16 mouse cellular contexts compared by ENCODE assay signal in the genomic region with DNA sequence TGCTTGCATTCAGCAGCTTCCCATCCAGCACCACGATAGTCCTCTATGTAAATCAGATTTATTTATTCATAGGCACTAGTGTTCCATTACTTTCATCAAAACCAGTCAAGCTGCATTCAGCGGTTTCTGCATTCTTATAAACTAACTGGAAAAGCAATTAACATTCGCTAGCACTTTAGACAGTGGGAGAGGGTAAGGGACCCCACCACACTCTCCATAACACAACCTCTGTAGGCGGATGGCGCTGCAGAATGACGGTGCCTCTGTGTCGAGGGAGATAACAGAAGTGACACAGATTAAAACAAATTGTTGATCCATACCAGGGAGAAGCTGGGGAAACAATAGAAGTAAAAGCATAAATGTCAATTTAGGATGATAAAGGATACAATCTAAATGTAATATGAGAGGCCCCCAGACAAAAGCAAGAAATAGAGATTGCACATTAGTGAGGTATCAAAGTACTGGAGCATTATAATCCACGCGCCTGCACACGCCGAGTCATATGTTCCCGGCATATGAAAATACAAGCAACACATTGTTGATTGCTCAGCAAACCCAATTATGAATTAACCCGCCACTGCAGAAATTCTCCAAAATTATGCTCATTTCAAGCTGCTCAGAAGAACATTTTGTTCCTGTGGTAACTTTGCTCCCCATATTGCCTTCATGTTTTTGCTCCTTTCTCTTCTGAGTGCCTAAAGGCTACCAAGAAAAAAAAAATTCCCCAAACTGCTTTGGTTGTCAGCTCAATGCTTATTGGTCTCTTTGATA.
DNase-seq lines count a peak whose midpoint lies in the region; ATAC-seq lines count a peak whose summit lies in the region.
"Had no signal": no experiment of that assay in that cellular context is flagged by ENCODE, and none has a peak within 500 bp of the region (broad histone marks: within the 10 kb centered on the region; RNA-seq: fewer than 3 reads in every experiment).

No protein-coding gene starts in this region.

- no peaks in the 10 kb centered on the region for H3K36me3 ChIP-seq in embryonic facial prominence, embryonic 14.5 days (ENCODE audit: control insufficient read depth, insufficient read depth, low read length)
- H3K36me3 ChIP-seq in embryonic facial prominence, embryonic 10.5 days (replicated peaks) = no peaks in the 10 kb centered on the region
- H3K36me3 ChIP-seq in hindbrain, embryonic 11.5 days (ENCODE audit: control insufficient read depth, insufficient read depth, low read length) = no peaks in the 10 kb centered on the region
- no peaks in the 10 kb centered on the region for H3K36me3 ChIP-seq in neural tube, embryonic 14.5 days (ENCODE audit: control insufficient read depth, insufficient read depth, low read length)
- no peaks in the 10 kb centered on the region for H3K36me3 ChIP-seq in heart, embryonic 11.5 days (ENCODE audit: control insufficient read depth, insufficient read depth, low read length)
- H3K36me3 ChIP-seq: heart, embryonic 13.5 days; lung, embryonic 15.5 days had no signal

- H3K4me3 ChIP-seq in embryonic facial prominence, embryonic 14.5 days (ENCODE audit: low read depth, low read length) = no peak overlapping the region
- H3K4me3 ChIP-seq in embryonic facial prominence, embryonic 10.5 days = no peak overlapping the region
- no peak overlapping the region for H3K4me3 ChIP-seq in hindbrain, embryonic 11.5 days (ENCODE audit: low read depth, low read length)
- H3K4me3 ChIP-seq in neural tube, embryonic 14.5 days (ENCODE audit: low read depth, low read length) = no peak overlapping the region
- no peak overlapping the region for H3K4me3 ChIP-seq in heart, embryonic 11.5 days (ENCODE audit: low read depth, low read length)
- H3K4me3 ChIP-seq: heart, embryonic 13.5 days; lung, embryonic 15.5 days; myocyte had no signal

- ATAC-seq in embryonic facial prominence, embryonic 14.5 days (ENCODE audit: low read depth) = no peak
- no peak for ATAC-seq in hindbrain, embryonic 11.5 days (ENCODE audit: low FRiP score)
- ATAC-seq in neural tube, embryonic 14.5 days (ENCODE audit: low read depth) = peak; percentile 79; the same call in 1 of the 2 replicates
- ATAC-seq in heart, embryonic 11.5 days (replicated peaks; ENCODE audit: insufficient number of reproducible peaks, low FRiP score, low TSS enrichment) = no peak

- H3K27ac ChIP-seq in embryonic facial prominence, embryonic 14.5 days (replicated peaks; ENCODE audit: low read depth, low read length) = no peak overlapping the region
- no peak overlapping the region for H3K27ac ChIP-seq in embryonic facial prominence, embryonic 10.5 days (replicated peaks)
- H3K27ac ChIP-seq in hindbrain, embryonic 11.5 days (ENCODE audit: low read depth, low read length) = no peak overlapping the region
- no peak overlapping the region for H3K27ac ChIP-seq in neural tube, embryonic 14.5 days (ENCODE audit: low read depth, low read length)
- no peak overlapping the region for H3K27ac ChIP-seq in heart, embryonic 11.5 days (ENCODE audit: low read depth, low read length)
- H3K27ac ChIP-seq: heart, embryonic 13.5 days; lung, embryonic 15.5 days had no signal

- H3K27me3 ChIP-seq in embryonic facial prominence, embryonic 14.5 days (replicated peaks; ENCODE audit: control insufficient read depth, insufficient read depth, low read length) = no peaks in the 10 kb centered on the region
- H3K27me3 ChIP-seq in embryonic facial prominence, embryonic 10.5 days (replicated peaks; ENCODE audit: low read depth, poor library complexity, severe bottlenecking) = no peaks in the 10 kb centered on the region
- H3K27me3 ChIP-seq in hindbrain, embryonic 11.5 days (ENCODE audit: control insufficient read depth, insufficient read depth, low read length) = no peaks in the 10 kb centered on the region
- H3K27me3 ChIP-seq in neural tube, embryonic 14.5 days (ENCODE audit: control insufficient read depth, insufficient read depth, low read length) = no peaks in the 10 kb centered on the region
- H3K27me3 ChIP-seq in heart, embryonic 11.5 days (ENCODE audit: control insufficient read depth, insufficient read depth, low read length) = no peaks in the 10 kb centered on the region
- H3K27me3 ChIP-seq: heart, embryonic 13.5 days; lung, embryonic 15.5 days had no signal

- H3K9me3 ChIP-seq in embryonic facial prominence, embryonic 14.5 days (ENCODE audit: control insufficient read depth, low read length) = no peaks in the 10 kb centered on the region
- no peaks in the 10 kb centered on the region for H3K9me3 ChIP-seq in embryonic facial prominence, embryonic 10.5 days
- no peaks in the 10 kb centered on the region for H3K9me3 ChIP-seq in hindbrain, embryonic 11.5 days (ENCODE audit: control insufficient read depth, low read length)
- no peaks in the 10 kb centered on the region for H3K9me3 ChIP-seq in neural tube, embryonic 14.5 days (ENCODE audit: control insufficient read depth, low read length)
- H3K9me3 ChIP-seq in heart, embryonic 11.5 days (replicated peaks; ENCODE audit: control insufficient read depth, low read length) = no peaks in the 10 kb centered on the region
- H3K9me3 ChIP-seq: heart, embryonic 13.5 days; lung, embryonic 15.5 days had no signal

- WGBS in embryonic facial prominence, embryonic 14.5 days = 53% methylated on average over 13 of the region's 13 CpGs
- WGBS in embryonic facial prominence, embryonic 10.5 days = 76% methylated on average over 13 of the region's 13 CpGs
- WGBS in hindbrain, embryonic 11.5 days = 68% methylated on average over 13 of the region's 13 CpGs
- 33% methylated on average over 13 of the region's 13 CpGs for WGBS in neural tube, embryonic 14.5 days
- 63% methylated on average over 13 of the region's 13 CpGs for WGBS in heart, embryonic 11.5 days (ENCODE audit: insufficient replicate concordance)

- peaks cover 19% of the 10 kb centered on the region; the same call in 1 of the 2 replicates for H3K4me1 ChIP-seq in embryonic facial prominence, embryonic 14.5 days (ENCODE audit: control insufficient read depth, insufficient read depth, low read length)
- peaks cover 35% of the 10 kb centered on the region for H3K4me1 ChIP-seq in embryonic facial prominence, embryonic 10.5 days
- no peaks in the 10 kb centered on the region for H3K4me1 ChIP-seq in hindbrain, embryonic 11.5 days (replicated peaks; ENCODE audit: control insufficient read depth, insufficient read depth, low read length)
- H3K4me1 ChIP-seq in neural tube, embryonic 14.5 days (ENCODE audit: control insufficient read depth, insufficient read depth, low read length) = peaks cover 9% of the 10 kb centered on the region
- H3K4me1 ChIP-seq in heart, embryonic 11.5 days (ENCODE audit: control insufficient read depth, insufficient read depth, low read length) = peaks cover 6% of the 10 kb centered on the region; the same call in 1 of the 2 replicates
- H3K4me1 ChIP-seq: lung, embryonic 15.5 days had no signal

- H3K4me2 ChIP-seq in embryonic facial prominence, embryonic 14.5 days (ENCODE audit: low read depth, low read length) = 0 out of 2 replicates have a peak overlapping the region, but pooled peaks have one; percentile 7
- no peak overlapping the region for H3K4me2 ChIP-seq in hindbrain, embryonic 11.5 days (replicated peaks; ENCODE audit: low read depth, low read length)
- H3K4me2 ChIP-seq in neural tube, embryonic 14.5 days (ENCODE audit: low read depth, low read length) = no peak overlapping the region
- H3K4me2 ChIP-seq in heart, embryonic 11.5 days = no peak overlapping the region
- H3K4me2 ChIP-seq: heart, embryonic 13.5 days; liver, embryonic 11.5 days; lung, embryonic 15.5 days had no signal

- no peak overlapping the region for H3K9ac ChIP-seq in embryonic facial prominence, embryonic 14.5 days (ENCODE audit: low read depth, low read length)
- H3K9ac ChIP-seq in hindbrain, embryonic 11.5 days (ENCODE audit: low read depth, low read length) = no peak overlapping the region
- H3K9ac ChIP-seq in neural tube, embryonic 14.5 days (replicated peaks; ENCODE audit: low read depth, low read length) = no peak overlapping the region
- no peak overlapping the region for H3K9ac ChIP-seq in heart, embryonic 11.5 days (ENCODE audit: low read depth, low read length)
- H3K9ac ChIP-seq: heart, embryonic 13.5 days; lung, embryonic 15.5 days had no signal

- DNase-seq in embryonic facial prominence, embryonic 14.5 days (ENCODE audit: low spot score) = peak; percentile 26
- DNase-seq in embryonic facial prominence, embryonic 10.5 days (ENCODE audit: low spot score) = no peak
- DNase-seq in layer of hippocampus, adult 9-10 months (ENCODE audit: low spot score) = peak; percentile 27
- DNase-seq in layer of hippocampus, postnatal 36 days = no peak
- peak; percentile 22 for DNase-seq in hindbrain, embryonic 11.5 days (ENCODE audit: low spot score)
- no peak for DNase-seq in heart, adult 11 months
- DNase-seq: adrenal gland, postnatal 14 days; cerebellum, adult 9-10 months; gastrocnemius, postnatal 25 days; right cerebral cortex, postnatal 4 days had no signal

Comparison
In these comparisons a context has a peak if more than half of its experiments do, and no peak if none do; other contexts are left out.
1. DNase-seq: peak in embryonic facial prominence, embryonic 14.5 days (single experiment), layer of hippocampus, adult 9-10 months (single experiment) and hindbrain, embryonic 11.5 days (single experiment); none in embryonic facial prominence, embryonic 10.5 days (single experiment), layer of hippocampus, postnatal 36 days (0 of 2) and heart, adult 11 months (single experiment).